Mouse (Mus musculus): ENCODE data around the gene Olfr1428. TPM values are rescaled to one million over a fixed set of nuclear protein-coding genes. Genes with fewer than 3 reads are reported as not detected.
"Not testable (repeated sequence)": the region's sequence is repeated elsewhere in the genome, so short reads cannot be mapped to it uniquely, and the experiment has no call there.

Olfr1428 gene
- not detected in 2 replicates for polyA plus RNA-seq (2011; ENCODE audit: insufficient read length, low read depth, missing spikeins)

DNA sequence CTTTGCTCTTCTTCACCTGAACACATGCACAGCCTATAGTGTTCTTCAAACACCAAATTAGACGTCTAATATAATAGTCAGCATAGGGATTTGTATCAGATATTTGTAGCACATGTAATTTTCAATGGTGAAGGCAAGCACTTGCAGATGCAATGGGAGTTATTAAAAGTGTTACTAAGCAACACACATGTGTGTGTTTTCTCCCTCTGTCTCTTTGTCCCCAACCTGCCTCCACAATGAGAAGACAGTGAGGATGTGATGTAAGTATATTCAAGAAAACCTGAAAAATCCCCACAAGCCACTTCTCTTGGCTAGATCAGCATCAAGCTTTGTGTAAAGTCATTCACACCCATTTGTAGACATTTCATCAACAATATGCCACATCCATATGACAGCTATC is at the start of gene Olfr1428:
TSS of gene Olfr1428 (minus strand) at position 101 of the 400 bp plus-strand sequence.
- Histone ChIP-seq H3K27ac (ENCODE audit: insufficient read depth, low read length) (no peak within 1 kb of the TSS), H3K4me1 (ENCODE audit: control insufficient read depth, insufficient read depth, low read length) (no peaks in the 10 kb centered on the region), H3K4me3 (ENCODE audit: insufficient read depth, low read length) (no peak within 1 kb of the TSS)
- no peak for TF ChIP-seq POLR2A (IDR thresholded peaks at IDR 0.05; ENCODE audit: low read depth, low read length)
- TF ChIP-seq CTCF (IDR thresholded peaks at IDR 0.05; ENCODE audit: borderline replicate concordance, insufficient read depth, low read length) = no peak

DNA sequence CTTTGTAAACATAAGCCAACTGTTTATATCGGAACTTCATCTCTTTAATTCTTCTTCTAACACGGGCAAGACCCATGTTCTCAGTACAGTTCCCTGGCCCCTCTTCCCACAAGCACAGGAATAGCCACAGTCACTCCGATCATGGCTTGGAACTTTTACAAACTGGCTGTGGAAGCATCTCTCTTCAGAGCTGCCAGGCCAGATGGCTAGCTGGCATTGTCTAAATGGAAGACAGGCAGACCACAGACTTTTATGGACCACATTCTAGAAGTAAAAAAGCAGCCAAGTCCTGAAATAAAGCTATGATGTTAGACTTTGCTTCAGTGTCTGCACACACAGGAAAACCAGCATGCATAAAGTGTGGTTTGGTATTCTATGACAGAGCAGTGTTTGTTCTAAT is 29.8 kb upstream of the Olfr1428 start:
- no peaks in the 10 kb centered on the region for H3K4me1 ChIP-seq (ENCODE audit: control insufficient read depth, insufficient read depth, low read length)
- H3K4me3 ChIP-seq (ENCODE audit: insufficient read depth, low read length) = no peak overlapping the region
- TF ChIP-seq POLR2A (IDR thresholded peaks at IDR 0.05; ENCODE audit: low read depth, low read length) (no peak), CTCF (IDR thresholded peaks at IDR 0.05; ENCODE audit: borderline replicate concordance, insufficient read depth, low read length) (no peak)
- H3K27ac ChIP-seq (ENCODE audit: insufficient read depth, low read length) = no peak overlapping the region

DNA sequence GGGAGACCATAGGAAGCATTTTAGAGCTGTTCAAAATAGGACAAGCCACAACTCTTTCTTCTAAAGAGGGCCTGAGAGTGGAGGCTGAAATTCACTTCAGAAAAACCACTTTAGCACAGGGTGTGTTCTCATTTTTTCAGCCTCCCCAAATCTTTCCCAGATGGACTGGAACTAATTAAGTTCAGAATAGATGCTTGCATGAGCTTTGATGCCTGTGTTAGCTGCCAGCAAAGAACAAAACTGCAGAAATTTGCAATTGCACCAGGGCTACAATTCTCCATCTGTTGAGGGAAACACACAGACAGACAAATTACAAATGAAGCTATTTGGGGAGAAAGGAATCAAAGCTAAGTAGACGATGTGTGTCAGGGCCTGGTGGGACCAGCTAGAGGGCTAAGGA is 27.7 kb upstream of the Olfr1428 start:
- H3K27ac ChIP-seq (ENCODE audit: insufficient read depth, low read length) = no peak overlapping the region
- no peak overlapping the region for H3K4me3 ChIP-seq (ENCODE audit: insufficient read depth, low read length)
- no peaks in the 10 kb centered on the region for H3K4me1 ChIP-seq (ENCODE audit: control insufficient read depth, insufficient read depth, low read length)
- TF ChIP-seq CTCF (IDR thresholded peaks at IDR 0.05; ENCODE audit: borderline replicate concordance, insufficient read depth, low read length) (no peak), POLR2A (IDR thresholded peaks at IDR 0.05; ENCODE audit: low read depth, low read length) (no peak)

DNA sequence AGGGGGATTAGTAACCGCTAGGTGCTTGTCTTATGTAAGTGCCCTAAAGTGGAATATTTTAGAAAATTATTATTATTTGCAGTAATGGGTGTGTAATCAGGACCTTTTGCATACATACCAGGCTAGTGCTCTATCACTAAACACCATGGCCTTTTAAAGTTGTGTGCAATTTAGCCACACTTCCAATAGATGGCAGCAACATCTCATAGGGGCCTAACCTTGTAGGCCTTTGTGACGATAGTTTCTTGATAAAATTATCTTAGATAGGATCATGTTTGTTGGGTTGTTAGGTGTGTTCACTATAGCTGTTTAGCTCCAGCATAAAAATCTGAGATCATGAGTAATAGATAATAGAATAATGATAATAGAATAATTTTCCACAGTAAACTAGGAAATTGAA is 18.6 kb upstream of the Olfr1428 start:
- H3K27ac ChIP-seq (ENCODE audit: insufficient read depth, low read length) = no peak overlapping the region
- H3K4me1 ChIP-seq (ENCODE audit: control insufficient read depth, insufficient read depth, low read length) = no peaks in the 10 kb centered on the region
- TF ChIP-seq CTCF (IDR thresholded peaks at IDR 0.05; ENCODE audit: borderline replicate concordance, insufficient read depth, low read length) (no peak), POLR2A (IDR thresholded peaks at IDR 0.05; ENCODE audit: low read depth, low read length) (no peak)
- H3K4me3 ChIP-seq (ENCODE audit: insufficient read depth, low read length) = no peak overlapping the region

DNA sequence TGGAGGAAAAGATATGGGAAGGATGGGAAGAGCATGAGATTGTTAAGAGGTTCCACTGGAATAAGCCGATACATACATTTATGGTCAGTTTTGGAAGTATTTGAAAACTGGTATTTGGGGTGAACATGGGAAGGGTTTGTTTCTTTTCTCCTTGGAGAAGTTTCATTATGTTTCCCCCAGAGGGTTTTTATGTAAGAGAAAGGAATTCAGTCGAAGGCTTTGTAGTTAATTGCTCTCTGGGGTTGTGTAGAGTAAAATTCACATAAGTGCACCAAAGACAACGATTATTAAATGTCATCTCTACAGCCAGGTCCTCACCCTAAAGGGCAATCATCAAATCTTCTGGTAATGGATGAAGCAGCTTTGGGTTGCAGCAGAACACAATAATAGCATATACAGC is 7.4 kb upstream of the Olfr1428 start, which contains the start of gene Olfr76:
TSS of gene Olfr76 (minus strand) at position 101 of the 400 bp plus-strand sequence.
- TF ChIP-seq CTCF (IDR thresholded peaks at IDR 0.05; ENCODE audit: borderline replicate concordance, insufficient read depth, low read length) = no peak
- TF ChIP-seq POLR2A (IDR thresholded peaks at IDR 0.05; ENCODE audit: low read depth, low read length) = no peak
- Histone ChIP-seq H3K4me1 (ENCODE audit: control insufficient read depth, insufficient read depth, low read length) (no peaks in the 10 kb centered on the region), H3K27ac (ENCODE audit: insufficient read depth, low read length) (no peak within 1 kb of the TSS), H3K4me3 (ENCODE audit: insufficient read depth, low read length) (no peak within 1 kb of the TSS)

DNA sequence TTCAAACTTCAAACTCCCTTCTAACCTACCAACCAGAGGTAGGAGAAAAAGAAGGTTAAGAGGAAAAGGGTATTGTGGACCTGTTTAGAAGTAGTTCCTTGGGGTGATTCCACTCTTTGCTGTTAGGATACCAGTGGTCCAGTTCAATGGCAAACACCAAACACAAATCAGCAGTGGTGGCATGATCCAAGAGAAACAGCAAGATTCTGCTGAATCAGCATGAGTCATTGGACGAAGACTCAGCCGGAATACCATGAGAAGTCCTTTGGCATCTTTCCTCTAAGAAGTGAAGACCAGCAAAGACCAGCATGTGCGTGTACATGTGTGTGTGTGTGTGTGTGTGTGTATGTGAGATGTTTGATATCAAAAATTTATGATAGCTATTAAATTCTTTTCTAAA is 767 bp upstream of the Olfr1428 start:
- no peak overlapping the region for H3K4me3 ChIP-seq (ENCODE audit: insufficient read depth, low read length)
- H3K27ac ChIP-seq (ENCODE audit: insufficient read depth, low read length) = no peak overlapping the region
- TF ChIP-seq POLR2A (IDR thresholded peaks at IDR 0.05; ENCODE audit: low read depth, low read length) (no peak), CTCF (IDR thresholded peaks at IDR 0.05; ENCODE audit: borderline replicate concordance, insufficient read depth, low read length) (no peak)
- no peaks in the 10 kb centered on the region for H3K4me1 ChIP-seq (ENCODE audit: control insufficient read depth, insufficient read depth, low read length)

DNA sequence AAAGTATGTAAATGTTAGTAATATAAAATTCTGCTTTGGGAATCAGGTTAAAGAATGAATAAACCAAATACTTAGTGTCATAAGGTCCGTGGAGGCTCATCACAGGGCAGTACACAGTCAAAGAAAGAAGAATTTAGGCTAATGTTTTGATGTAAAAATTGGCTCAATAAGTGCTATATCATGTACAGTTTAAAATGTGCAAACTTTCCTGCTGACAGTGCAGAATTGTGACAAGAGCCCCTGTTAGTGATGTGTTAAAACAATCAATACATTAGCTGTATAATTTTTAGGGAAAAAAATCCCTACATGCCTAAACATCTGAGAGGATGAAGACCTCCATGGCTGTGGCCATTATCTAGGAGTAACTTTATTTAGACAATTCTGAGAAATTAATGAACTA is 1.9 kb downstream of the Olfr1428 start:
- TF ChIP-seq CTCF (IDR thresholded peaks at IDR 0.05; ENCODE audit: borderline replicate concordance, insufficient read depth, low read length) (no peak), POLR2A (IDR thresholded peaks at IDR 0.05; ENCODE audit: low read depth, low read length) (no peak)
- Histone ChIP-seq H3K27ac (ENCODE audit: insufficient read depth, low read length) (no peak overlapping the region), H3K4me1 (ENCODE audit: control insufficient read depth, insufficient read depth, low read length) (no peaks in the 10 kb centered on the region), H3K4me3 (ENCODE audit: insufficient read depth, low read length) (no peak overlapping the region)

DNA sequence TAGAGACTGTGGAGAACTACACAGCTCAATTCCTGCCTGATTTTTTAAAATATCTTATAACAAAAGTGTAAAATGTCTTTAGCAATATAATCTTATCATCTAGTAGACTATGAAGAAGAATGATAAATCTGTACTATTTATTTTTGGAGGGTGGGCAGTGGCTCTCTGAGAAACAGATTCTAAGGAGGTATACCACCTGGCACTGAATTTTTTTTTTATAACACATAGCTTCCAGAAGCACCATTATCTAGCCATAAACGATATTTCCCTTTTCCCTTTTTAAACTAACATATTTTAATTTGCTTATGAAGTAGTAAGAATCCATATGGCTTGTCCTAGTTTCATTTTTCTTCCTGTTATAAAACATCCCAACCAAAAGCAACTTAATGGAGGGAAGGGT is 11.2 kb downstream of the Olfr1428 start:
- TF ChIP-seq POLR2A (IDR thresholded peaks at IDR 0.05; ENCODE audit: low read depth, low read length) (no peak), CTCF (IDR thresholded peaks at IDR 0.05; ENCODE audit: borderline replicate concordance, insufficient read depth, low read length) (no peak)
- Histone ChIP-seq H3K27ac (ENCODE audit: insufficient read depth, low read length) (no peak overlapping the region), H3K4me3 (ENCODE audit: insufficient read depth, low read length) (no peak overlapping the region), H3K4me1 (ENCODE audit: control insufficient read depth, insufficient read depth, low read length) (no peaks in the 10 kb centered on the region)

DNA sequence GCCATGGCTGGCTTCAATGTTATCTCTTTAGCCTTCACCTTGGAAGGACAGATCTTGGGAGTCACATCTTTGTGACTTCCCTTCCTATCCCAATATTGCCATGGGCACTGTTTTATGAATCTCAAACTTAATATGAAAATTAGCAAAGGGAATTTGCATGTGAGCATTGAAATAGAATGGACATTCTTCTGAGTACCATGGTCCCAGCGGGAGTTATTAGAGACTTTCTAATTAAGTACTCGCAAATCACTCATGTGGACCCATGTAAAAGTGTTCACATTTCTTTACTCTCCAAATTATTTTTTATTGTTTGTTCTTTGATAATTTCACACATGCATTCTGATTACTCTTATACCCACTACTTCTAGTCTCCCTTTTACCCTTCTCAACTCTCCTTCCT is 12.5 kb downstream of the Olfr1428 start, which contains the start of gene Olfr1427:
TSS of gene Olfr1427 (minus strand) at position 101 of the 400 bp plus-strand sequence.
- no peak within 1 kb of the TSS for H3K4me3 ChIP-seq (ENCODE audit: insufficient read depth, low read length)

DNA sequence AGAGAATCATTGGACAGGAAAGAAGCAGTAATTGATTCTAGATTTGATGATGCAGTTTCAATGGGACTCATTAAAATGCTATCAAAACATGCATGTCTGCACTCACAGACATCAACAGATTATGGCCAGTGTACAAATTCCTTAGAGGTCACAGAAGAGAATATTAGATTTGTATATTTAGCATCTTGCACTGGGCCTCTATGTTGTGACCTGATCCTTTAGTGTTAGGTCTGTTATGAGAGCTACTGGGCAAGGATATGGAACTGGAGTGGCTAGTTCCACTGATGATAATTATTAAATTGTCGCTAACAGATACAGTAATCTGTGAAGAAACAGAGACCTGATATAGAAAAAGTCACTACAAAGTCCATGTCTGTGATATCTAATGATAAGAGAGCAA is 23.8 kb downstream of the Olfr1428 start, which contains the start of gene Olfr1426:
TSS of gene Olfr1426 (minus strand) at position 101 of the 400 bp plus-strand sequence.
- H3K4me1 ChIP-seq (ENCODE audit: control insufficient read depth, insufficient read depth, low read length) = no peaks in the 10 kb centered on the region
- no peak within 1 kb of the TSS for H3K4me3 ChIP-seq (ENCODE audit: insufficient read depth, low read length)
- no peak within 1 kb of the TSS for H3K27ac ChIP-seq (ENCODE audit: insufficient read depth, low read length)
- TF ChIP-seq CTCF (IDR thresholded peaks at IDR 0.05; ENCODE audit: borderline replicate concordance, insufficient read depth, low read length) = no peak
- TF ChIP-seq POLR2A (IDR thresholded peaks at IDR 0.05; ENCODE audit: low read depth, low read length) = no peak

More for the DNA sequence above, 12.5 kb downstream of the Olfr1428 start, which contains the start of gene Olfr1427:
- H3K4me1 ChIP-seq (ENCODE audit: control insufficient read depth, insufficient read depth, low read length) = no peaks in the 10 kb centered on the region
- H3K27ac ChIP-seq (ENCODE audit: insufficient read depth, low read length) = no peak within 1 kb of the TSS
- TF ChIP-seq CTCF (IDR thresholded peaks at IDR 0.05; ENCODE audit: borderline replicate concordance, insufficient read depth, low read length) = no peak
- TF ChIP-seq POLR2A (IDR thresholded peaks at IDR 0.05; ENCODE audit: low read depth, low read length) = no peak

DNA sequence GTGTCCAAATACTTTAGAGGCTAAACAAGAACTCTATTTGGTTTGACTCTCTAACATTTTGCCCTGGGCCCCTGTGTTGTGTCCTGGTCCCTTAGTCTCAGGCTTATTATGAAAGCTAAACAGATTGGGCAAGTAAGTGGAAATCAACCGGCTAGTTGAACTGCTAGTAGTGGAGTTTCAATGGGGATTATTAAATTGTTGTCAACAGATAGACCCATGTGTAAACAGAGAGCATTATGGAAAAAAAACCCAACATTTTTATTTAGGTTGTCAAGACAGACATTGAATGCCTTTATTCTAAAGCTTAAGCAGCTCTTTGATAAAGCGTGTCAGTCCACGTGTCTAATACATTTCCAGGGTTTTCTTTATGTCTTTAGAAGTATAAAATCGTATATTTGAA is 38.1 kb downstream of the Olfr1428 start, which contains the start of gene Olfr1425:
TSS of gene Olfr1425 (minus strand) at position 101 of the 400 bp plus-strand sequence.
- H3K4me1 ChIP-seq (ENCODE audit: control insufficient read depth, insufficient read depth, low read length); H3K27ac ChIP-seq (ENCODE audit: insufficient read depth, low read length); H3K4me3 ChIP-seq (ENCODE audit: insufficient read depth, low read length): not testable (repeated sequence)

DNA sequence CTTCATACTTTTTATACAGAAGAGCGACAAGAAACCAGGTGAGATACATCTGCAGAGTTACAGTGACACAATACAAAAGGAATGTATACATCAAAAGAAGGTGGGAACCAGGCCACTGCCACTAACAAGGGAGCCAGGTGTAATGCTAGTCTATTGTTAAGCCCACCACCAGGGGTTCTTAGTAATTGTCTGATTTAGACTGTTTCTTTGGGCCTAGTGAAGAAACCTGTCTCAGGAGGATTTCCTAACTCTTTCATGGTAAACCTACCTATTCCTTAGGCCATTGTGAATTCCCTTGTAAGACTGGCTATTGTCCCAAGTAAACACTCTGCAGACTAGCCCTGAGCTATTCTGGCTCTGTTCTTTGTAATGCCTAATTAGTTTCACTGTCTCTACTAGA is 46.2 kb downstream of the Olfr1428 start:
- not testable (repeated sequence) for H3K4me1 ChIP-seq (ENCODE audit: control insufficient read depth, insufficient read depth, low read length); H3K4me3 ChIP-seq (ENCODE audit: insufficient read depth, low read length); H3K27ac ChIP-seq (ENCODE audit: insufficient read depth, low read length)

DNA sequence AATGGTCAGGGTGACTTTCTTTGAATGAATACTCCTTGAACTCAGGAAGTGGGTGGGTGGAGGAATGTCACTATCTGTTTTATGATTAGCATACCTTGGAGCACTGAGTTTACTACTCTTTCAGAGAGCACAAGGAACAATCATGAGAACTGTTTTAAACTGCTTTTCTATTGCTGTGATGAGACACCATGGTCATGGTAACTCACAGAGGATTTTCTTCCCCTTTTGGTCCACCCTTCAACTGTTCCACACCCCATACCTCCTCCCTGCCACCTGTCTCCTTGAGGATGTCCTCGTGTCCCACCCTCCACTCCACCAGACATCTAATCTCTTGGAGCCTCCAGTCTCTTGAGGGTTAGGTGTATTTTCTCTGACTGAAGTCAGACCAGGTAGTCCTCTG is 47.9 kb downstream of the Olfr1428 start:
- H3K4me1 ChIP-seq (ENCODE audit: control insufficient read depth, insufficient read depth, low read length); H3K4me3 ChIP-seq (ENCODE audit: insufficient read depth, low read length); H3K27ac ChIP-seq (ENCODE audit: insufficient read depth, low read length): not testable (repeated sequence)

DNA sequence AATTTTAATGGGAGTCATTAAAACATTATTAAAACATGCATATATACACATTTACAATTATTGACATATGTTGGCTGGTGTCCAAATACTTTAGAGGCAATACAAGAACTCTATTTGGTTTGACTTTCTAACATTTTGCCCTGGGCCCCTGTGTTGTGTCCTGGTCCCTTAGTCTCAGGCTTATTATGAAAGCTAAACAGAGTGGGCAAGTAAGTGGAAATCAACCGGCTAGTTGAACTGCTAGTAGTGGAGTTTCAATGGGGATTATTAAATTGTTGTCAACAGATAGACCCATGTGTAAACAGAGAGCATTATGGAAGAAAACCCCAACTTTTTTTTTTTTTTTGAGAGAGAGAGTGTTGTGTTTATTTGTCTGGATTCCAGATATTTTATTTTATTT is 53.1 kb downstream of the Olfr1428 start, which contains the start of gene Olfr1424:
TSS of gene Olfr1424 (minus strand) at position 101 of the 400 bp plus-strand sequence.
- H3K27ac ChIP-seq (ENCODE audit: insufficient read depth, low read length); H3K4me3 ChIP-seq (ENCODE audit: insufficient read depth, low read length): not testable (repeated sequence)

More for the DNA sequence above, 53.1 kb downstream of the Olfr1428 start, which contains the start of gene Olfr1424:
- H3K4me1 ChIP-seq (ENCODE audit: control insufficient read depth, insufficient read depth, low read length) = not testable (repeated sequence)

All from embryonic fibroblast, embryonic 13.5 days (primary cell).